Comparison of ENCODE assay signal across 9 mouse cellular contexts in the genomic region with DNA sequence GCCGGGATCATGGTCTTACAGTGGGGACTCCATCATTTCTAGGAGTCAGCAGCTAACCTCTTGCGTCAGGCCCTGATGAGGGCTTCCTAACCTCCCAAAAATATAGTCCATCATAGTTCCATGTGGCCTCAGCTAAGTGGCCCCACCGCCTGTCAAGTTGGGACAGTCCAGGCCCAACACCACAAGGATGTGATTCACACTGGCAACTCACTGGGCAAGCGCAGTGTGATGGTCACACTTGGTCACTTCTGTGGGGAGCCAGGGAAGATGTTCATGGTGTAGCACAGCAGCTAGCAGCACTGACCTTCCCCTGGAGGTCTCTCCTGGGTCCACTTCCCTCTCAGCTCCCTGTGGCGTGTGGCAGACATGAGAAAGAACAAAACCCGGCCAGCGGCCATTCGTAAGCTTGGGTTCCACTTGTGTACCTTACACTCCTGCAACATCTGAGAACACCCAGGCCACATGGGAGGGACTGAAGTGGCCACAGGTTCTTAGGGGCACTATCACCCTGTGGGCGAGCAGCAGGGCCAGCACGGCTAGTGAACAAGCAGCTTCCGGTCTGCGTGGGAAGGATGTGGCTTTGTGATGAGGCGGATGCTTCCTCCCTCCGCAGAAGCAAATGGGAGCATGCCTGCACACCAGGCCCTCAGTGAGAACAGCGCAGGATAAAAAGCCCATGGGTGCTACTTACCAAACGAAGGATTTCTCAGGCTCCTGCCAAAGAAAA. TPM values are rescaled to one million over a fixed set of nuclear protein-coding genes. Genes with fewer than 3 reads are reported as not detected.
A peak's percentile ranks its signal among the peaks of the same experiment; 100 is the strongest.
DNase-seq lines count a peak whose midpoint lies in the region; ATAC-seq lines count a peak whose summit lies in the region.
"Had no signal": no experiment of that assay in that cellular context is flagged by ENCODE, and none has a peak within 500 bp of the region (broad histone marks: within the 10 kb centered on the region; RNA-seq: fewer than 3 reads in every experiment).

No protein-coding gene starts in this region.

- H3K27ac ChIP-seq in heart, embryonic 10.5 days: no peak overlapping the region
- H3K27ac ChIP-seq: heart, embryonic 13.5 days had no signal

- 88% methylated on average over 16 of the region's 16 CpGs for WGBS in heart, embryonic 10.5 days

- H3K36me3 ChIP-seq in heart, embryonic 10.5 days: peaks cover 48% of the 10 kb centered on the region

- H3K4me3 ChIP-seq in heart, embryonic 10.5 days: no peak overlapping the region

- H3K27me3 ChIP-seq in heart, embryonic 10.5 days (ENCODE audit: insufficient read depth, poor library complexity, severe bottlenecking): no peaks in the 10 kb centered on the region
- H3K27me3 ChIP-seq: heart, embryonic 13.5 days had no signal

- peak; percentile 96 for DNase-seq in heart, adult 11 months
- no peak for DNase-seq in heart, embryonic 10.5 days (ENCODE audit: low spot score)
- DNase-seq in CD4-positive, CD25-positive, alpha-beta regulatory T cell, adult 2 months (ENCODE audit: low read depth, low spot score): peak; percentile 81
- peak; percentile 79 for DNase-seq in naive thymus-derived CD4-positive, alpha-beta T cell, adult 2 months (ENCODE audit: low read depth)
- DNase-seq in left cerebral cortex, adult 9 months (ENCODE audit: low spot score in 2 of 2): no peak
- no peak for DNase-seq in left cerebral cortex, postnatal 4 days
- no peak for DNase-seq in right cerebral cortex, postnatal 36 days (ENCODE audit: low spot score in 2 of 2)

- ATAC-seq in hematopoietic stem cell, adult 5-6 weeks (replicated peaks in 1 of 2; ENCODE audit: insufficient read depth in 1 of 2, low FRiP score in 2 of 2, low TSS enrichment in 1 of 2, low read depth in 1 of 2, poor library complexity in 2 of 2, severe bottlenecking in 2 of 2): peak; percentile 18 to 56; a peak in 3 of 4 replicates

- intact Hi-C loops in left cerebral cortex, postnatal 4 days (cut with DNase I): loop anchor here (5.0 kb wide), 1 partner anchor 133 kb away; no protein-coding TSS in a partner anchor

- H3K4me1 ChIP-seq in heart, embryonic 10.5 days: peaks cover 9% of the 10 kb centered on the region

- no peaks in the 10 kb centered on the region for H3K9me3 ChIP-seq in heart, embryonic 10.5 days
- H3K9me3 ChIP-seq: heart, embryonic 13.5 days had no signal

RNA-seq across cellular contexts. Expression of gene D10Jhu81e, which starts 9.1 kb away (rescaled TPM):
- 32.8 and 34.9 TPM in 2 replicates for polyA plus RNA-seq in heart, embryonic 10.5 days (2016; fragmentation: Nextera tagmentation; extraction: Ambion mirVana)
- 74.6 and 96.5 TPM in 2 replicates for total RNA-seq in hematopoietic stem cell, adult 5-6 weeks (2017)
- 10 to 100 TPM; 52.6 to 59.3 TPM for total RNA-seq in left cerebral cortex, postnatal 4 days (2021)

RNA-seq across cellular contexts. Expression of gene Pwp2, which starts 24.4 kb away (rescaled TPM):
- 18.0 and 23.1 TPM in 2 replicates for polyA plus RNA-seq in heart, embryonic 10.5 days (2016; fragmentation: Nextera tagmentation; extraction: Ambion mirVana)
- total RNA-seq in hematopoietic stem cell, adult 5-6 weeks (2017): 23.6 and 26.3 TPM in 2 replicates
- 10 to 100 TPM; 22.6 to 23.7 TPM for total RNA-seq in left cerebral cortex, postnatal 4 days (2021)

Comparison
In these comparisons a context has a peak if more than half of its experiments do, and no peak if none do; other contexts are left out.
1. DNase-seq: peak in heart, adult 11 months (single experiment), CD4-positive, CD25-positive, alpha-beta regulatory T cell, adult 2 months (single experiment) and naive thymus-derived CD4-positive, alpha-beta T cell, adult 2 months (single experiment); none in heart, embryonic 10.5 days (single experiment), left cerebral cortex, adult 9 months (0 of 2), left cerebral cortex, postnatal 4 days (single experiment) and right cerebral cortex, postnatal 36 days (0 of 2).